Mouse (Mus musculus): ENCODE measurements around the gene Cfap43. TPM values are rescaled to one million over a fixed set of nuclear protein-coding genes. Genes with fewer than 3 reads are reported as not detected.

The Cfap43 gene
- total and polyA plus RNA-seq, 3 experiments = 3.2 to 12.7 (median 11.7) TPM

- H3K27me3 ChIP-seq (replicated peaks) = no peaks in the 10 kb centered on the region
- H3K4me3 ChIP-seq (replicated peaks in 1 of 3; ENCODE audit: low read depth in 2 of 3, low read length in 2 of 3, poor library complexity in 1 of 3) = no peak overlapping the region
- TF ChIP-seq BHLHE40 (IDR thresholded peaks at IDR 0.05; ENCODE audit: low read depth, low read length) = no peak
- no peak for TF ChIP-seq MEF2A (IDR thresholded peaks at IDR 0.05; ENCODE audit: borderline replicate concordance, low read depth, low read length)
- TF ChIP-seq ZC3H11A (IDR thresholded peaks at IDR 0.05; ENCODE audit: low read depth, low read length) = no peak
- TF ChIP-seq POLR2AphosphoS2 (IDR thresholded peaks at IDR 0.05; ENCODE audit: low read depth, low read length) = no peak
- TF ChIP-seq JUND (conservative IDR thresholded peaks at IDR 0.05; ENCODE audit: low read depth, low read length) = no peak
- no peak for TF ChIP-seq MAX (IDR thresholded peaks at IDR 0.05; ENCODE audit: low read length)
- TF ChIP-seq ETS1 (conservative IDR thresholded peaks at IDR 0.05; ENCODE audit: low read depth, low read length) = no peak
- no peak for TF ChIP-seq E2F4 (IDR thresholded peaks at IDR 0.05; ENCODE audit: insufficient replicate concordance, low read depth, low read length)
- TF ChIP-seq POLR2A (IDR thresholded peaks at IDR 0.05; ENCODE audit: low read depth, low read length) = no peak
- TF ChIP-seq RCOR1 (conservative IDR thresholded peaks at IDR 0.05; ENCODE audit: low read depth, low read length) = no peak
- TF ChIP-seq TCF12 (IDR thresholded peaks at IDR 0.05; ENCODE audit: low read depth, low read length) = no peak
- TF ChIP-seq NRF1 (IDR thresholded peaks at IDR 0.05; ENCODE audit: low read depth, low read length) = no peak
- no peak for TF ChIP-seq CTCF (conservative IDR thresholded peaks at IDR 0.05 in 1 of 2, IDR thresholded peaks at IDR 0.05 in 1 of 2; ENCODE audit: low read depth in 2 of 2, low read length in 2 of 2)
- DNase-seq (ENCODE audit: extremely low read depth) = no peak
- peaks cover 23 to 71% of the 10 kb centered on the region in 2 experiments for H3K4me1 ChIP-seq (ENCODE audit: control insufficient read depth in 1 of 2, insufficient read depth in 2 of 2)
- H3K9me3 ChIP-seq (replicated peaks; ENCODE audit: low read length) = no peaks in the 10 kb centered on the region
- dilution Hi-C loops (cut with MboI; ENCODE audit: extremely low pct_ligation_motif_present, extremely low pct_unique_long_range_greater_than_20kb, low sequenced_read_pairs) = no loop called here
- in situ Hi-C loops (cut with MboI; ENCODE audit: low pct_ligation_motif_present, low pct_unique_long_range_greater_than_20kb, low sequenced_read_pairs) = no loop called here
- H3K4me2 ChIP-seq (ENCODE audit: insufficient read depth, low read depth, poor library complexity, severe bottlenecking) = no peak overlapping the region
- H3K79me2 ChIP-seq (replicated peaks; ENCODE audit: control insufficient read depth, extremely low read depth, insufficient read depth, poor library complexity, severe bottlenecking) = peaks cover 12% of the 10 kb centered on the region
- H3K27ac ChIP-seq (ENCODE audit: insufficient read depth, low read depth) = peak overlapping the region; percentile 43
- peaks cover 4 to 70% of the 10 kb centered on the region in 2 experiments for H3K36me3 ChIP-seq (replicated peaks in 1 of 2; ENCODE audit: control insufficient read depth in 1 of 2, insufficient read depth in 1 of 2, low read length in 1 of 2)
- H3K9ac ChIP-seq (ENCODE audit: insufficient read depth, low read depth) = no peak overlapping the region
These were observed 8.3 kb downstream of the Cfap43 start for GRCm38 (mm10) chr19:47910751-47911150.

GRCm38 (mm10) chr19:47910117-47910618 lies 8.9 kb downstream of the Cfap43 start:
- dilution Hi-C loops (cut with MboI; ENCODE audit: extremely low pct_ligation_motif_present, extremely low pct_unique_long_range_greater_than_20kb, low sequenced_read_pairs) = no loop called here
- Histone ChIP-seq H3K4me1 (ENCODE audit: control insufficient read depth in 1 of 2, insufficient read depth in 2 of 2) (peaks cover 23 to 71% of the 10 kb centered on the region in 2 experiments), H3K79me2 (replicated peaks; ENCODE audit: control insufficient read depth, extremely low read depth, insufficient read depth, poor library complexity, severe bottlenecking) (peaks cover 12% of the 10 kb centered on the region), H3K4me3 (replicated peaks in 1 of 3; ENCODE audit: low read depth in 2 of 3, low read length in 2 of 3, poor library complexity in 1 of 3) (peak overlapping the region in 1 of 3 experiments; percentile 17), H3K9ac (ENCODE audit: insufficient read depth, low read depth) (no peak overlapping the region), H3K36me3 (replicated peaks in 1 of 2; ENCODE audit: control insufficient read depth in 1 of 2, insufficient read depth in 1 of 2, low read length in 1 of 2) (peaks cover 4 to 73% of the 10 kb centered on the region in 2 experiments), H3K27ac (ENCODE audit: insufficient read depth, low read depth) (peak overlapping the region; percentile 43), H3K4me2 (ENCODE audit: insufficient read depth, low read depth, poor library complexity, severe bottlenecking) (peak overlapping the region; percentile 66), H3K9me3 (replicated peaks; ENCODE audit: low read length) (no peaks in the 10 kb centered on the region), H3K27me3 (replicated peaks) (no peaks in the 10 kb centered on the region)
- in situ Hi-C loops (cut with MboI; ENCODE audit: low pct_ligation_motif_present, low pct_unique_long_range_greater_than_20kb, low sequenced_read_pairs) = no loop called here
- peak; percentile 49 for DNase-seq (ENCODE audit: extremely low read depth)
- TF ChIP-seq ZNF384 (IDR thresholded peaks at IDR 0.05; ENCODE audit: low read depth, low read length) = no peak
- 0 out of 2 replicates have a peak, but pooled peaks have one; percentile 31 for TF ChIP-seq MAZ (IDR thresholded peaks at IDR 0.05; ENCODE audit: low read depth, low read length)
